Mouse (Mus musculus) liver, adult (tissue): ENCODE results near the gene Glipr2.
A peak's percentile ranks its signal among the peaks of the same experiment; 100 is the strongest.

Source experiments
- GATA4 ChIP-seq: IDR thresholded peaks from 2 replicates; pipeline ENCODE4 v1.6.1; 2014; ENCODE audit warnings: mild to moderate bottlenecking, low read length; ENCODE audit not compliant: insufficient replicate concordance

Glipr2 gene

GRCm38 (mm10) chr4:43957292-43957845 lies at the start of gene Glipr2:
Gene Glipr2 (plus strand): TSS chr4:43957401.
- TF ChIP-seq GATA4: no peak

DNA sequence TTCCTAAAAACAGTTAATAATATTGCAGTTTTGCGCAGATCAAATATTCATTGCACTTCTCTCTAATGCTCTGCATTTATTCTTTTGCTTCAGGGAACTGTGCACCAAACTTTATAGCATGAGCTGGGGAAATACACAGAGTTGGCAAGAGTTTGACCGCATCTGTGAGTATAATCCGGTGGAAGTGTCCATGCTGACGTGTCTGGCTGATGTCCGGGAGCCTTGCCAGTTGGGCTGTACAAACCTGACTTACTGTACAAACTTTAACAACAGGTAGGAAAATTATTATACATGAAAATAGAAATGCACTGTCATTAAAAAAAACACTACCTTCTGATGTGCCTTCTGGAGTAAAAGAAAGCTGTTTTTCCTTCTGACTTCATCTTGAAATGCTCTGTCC lies 39.0 kb upstream of the Glipr2 start:
- no peak for TF ChIP-seq GATA4

DNA sequence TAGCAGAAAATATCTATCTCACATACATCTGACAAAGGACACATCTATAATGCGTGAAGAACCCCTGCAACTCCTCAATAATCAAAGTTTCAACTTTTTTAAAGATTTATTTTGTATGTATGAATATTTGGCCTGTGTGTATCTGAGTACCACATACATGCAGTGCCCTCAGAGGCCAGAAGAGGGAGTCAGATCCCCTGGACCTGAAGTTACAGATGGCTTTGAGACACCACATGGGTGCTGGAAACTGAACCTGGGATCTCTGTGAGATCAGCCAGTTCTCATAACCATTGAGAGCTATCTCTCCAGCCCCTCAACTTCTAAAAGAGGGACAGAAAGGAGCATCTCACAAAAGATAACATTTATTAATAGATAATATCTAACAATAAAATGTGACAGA lies 36.6 kb upstream of the Glipr2 start:
- TF ChIP-seq GATA4: no peak

- no peak for TF ChIP-seq GATA4
These were observed 32.1 kb upstream of the Glipr2 start for GRCm38 (mm10) chr4:43925125-43925524.

DNA sequence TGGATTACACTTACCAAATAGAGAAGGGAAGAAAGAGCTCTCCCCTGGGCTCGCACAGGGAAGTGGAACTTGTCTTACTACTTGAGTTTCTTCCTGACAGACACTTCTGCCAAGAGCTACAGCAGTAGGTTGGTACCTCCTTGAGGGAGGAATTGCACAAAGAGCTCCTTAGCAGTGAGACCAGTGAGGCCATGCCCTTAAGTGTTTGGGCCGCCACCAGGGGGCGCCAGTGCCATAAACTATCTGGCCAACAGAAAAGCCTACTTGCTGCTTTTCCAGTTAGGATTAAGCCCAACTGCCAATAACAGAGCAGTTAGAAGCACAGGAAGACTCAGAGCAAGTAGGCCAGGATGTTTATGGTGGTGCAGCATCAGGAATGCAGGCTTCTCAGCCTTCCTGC lies 31.4 kb upstream of the Glipr2 start:
- TF ChIP-seq GATA4: no peak

DNA sequence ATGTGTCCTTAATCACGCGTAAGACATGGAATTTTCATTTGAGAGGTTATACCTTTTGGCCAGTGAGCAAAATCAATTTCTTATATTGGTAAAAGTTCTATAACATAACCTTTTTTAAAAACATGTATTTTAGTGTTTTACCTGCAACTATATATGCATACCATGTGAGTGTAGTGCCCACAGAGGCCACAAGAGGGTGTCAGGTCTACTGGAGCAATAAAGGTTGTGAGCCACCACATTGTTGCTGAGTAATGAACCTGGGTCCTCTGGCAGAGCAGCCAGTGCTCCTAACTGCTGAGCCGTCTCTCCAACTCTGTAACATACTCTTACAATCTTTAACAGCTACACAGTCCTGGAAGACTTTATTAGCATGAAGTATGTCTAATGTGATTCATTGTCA lies 29.4 kb upstream of the Glipr2 start:
- no peak for TF ChIP-seq GATA4

GRCm38 (mm10) chr4:43931877-43932276 lies 25.3 kb upstream of the Glipr2 start:
- TF ChIP-seq GATA4: no peak

- TF ChIP-seq GATA4: no peak
These were observed 21.0 kb upstream of the Glipr2 start for GRCm38 (mm10) chr4:43936186-43936585.

GRCm38 (mm10) chr4:43936749-43937674 lies 20.2 kb upstream of the Glipr2 start:
- TF ChIP-seq GATA4: no peak

GRCm38 (mm10) chr4:43941315-43941714 lies 15.9 kb upstream of the Glipr2 start:
- no peak for TF ChIP-seq GATA4

DNA sequence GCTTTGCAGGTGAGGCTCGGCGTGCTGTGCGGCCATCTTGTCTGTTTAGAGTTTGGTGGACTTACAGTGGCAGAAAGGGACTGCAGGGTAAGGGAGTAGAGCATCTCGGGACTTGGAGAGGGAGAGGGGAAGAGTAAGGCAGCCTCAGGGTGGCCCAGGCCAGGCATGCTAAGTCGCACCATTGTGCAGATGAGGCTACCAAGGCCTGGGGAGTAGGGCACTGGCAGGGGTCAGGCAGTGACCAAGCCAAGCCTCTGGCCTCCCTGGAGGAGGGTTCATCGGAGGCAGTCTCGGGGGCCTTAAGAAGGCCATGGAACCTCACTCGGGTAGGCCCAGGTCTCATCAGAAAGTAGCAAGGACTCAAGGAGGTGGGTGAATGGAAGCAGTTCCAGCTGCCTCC lies 14.8 kb upstream of the Glipr2 start:
- no peak for TF ChIP-seq GATA4

DNA sequence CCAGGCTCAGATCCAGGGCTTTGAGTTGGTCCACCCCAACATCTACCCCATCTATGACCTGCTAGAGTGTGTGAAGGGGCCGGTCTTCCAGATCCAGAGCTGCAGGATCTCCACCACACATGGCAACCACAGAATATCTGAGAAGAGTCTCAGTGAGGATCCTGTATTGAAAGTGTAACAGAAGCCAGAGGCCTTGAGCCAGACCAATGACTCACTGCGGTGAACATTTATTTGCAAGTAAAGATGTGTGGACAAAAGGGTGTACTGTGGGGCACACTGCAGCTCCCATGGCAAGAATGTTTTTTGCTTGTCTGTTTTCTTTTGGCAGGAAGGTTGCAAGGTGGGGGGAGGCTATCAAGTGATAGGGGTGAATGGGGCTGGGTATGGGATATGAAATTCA lies 9.6 kb upstream of the Glipr2 start:
- TF ChIP-seq GATA4: no peak

GRCm38 (mm10) chr4:43957846-43958461 lies 753 bp downstream of the Glipr2 start:
- no peak for TF ChIP-seq GATA4

DNA sequence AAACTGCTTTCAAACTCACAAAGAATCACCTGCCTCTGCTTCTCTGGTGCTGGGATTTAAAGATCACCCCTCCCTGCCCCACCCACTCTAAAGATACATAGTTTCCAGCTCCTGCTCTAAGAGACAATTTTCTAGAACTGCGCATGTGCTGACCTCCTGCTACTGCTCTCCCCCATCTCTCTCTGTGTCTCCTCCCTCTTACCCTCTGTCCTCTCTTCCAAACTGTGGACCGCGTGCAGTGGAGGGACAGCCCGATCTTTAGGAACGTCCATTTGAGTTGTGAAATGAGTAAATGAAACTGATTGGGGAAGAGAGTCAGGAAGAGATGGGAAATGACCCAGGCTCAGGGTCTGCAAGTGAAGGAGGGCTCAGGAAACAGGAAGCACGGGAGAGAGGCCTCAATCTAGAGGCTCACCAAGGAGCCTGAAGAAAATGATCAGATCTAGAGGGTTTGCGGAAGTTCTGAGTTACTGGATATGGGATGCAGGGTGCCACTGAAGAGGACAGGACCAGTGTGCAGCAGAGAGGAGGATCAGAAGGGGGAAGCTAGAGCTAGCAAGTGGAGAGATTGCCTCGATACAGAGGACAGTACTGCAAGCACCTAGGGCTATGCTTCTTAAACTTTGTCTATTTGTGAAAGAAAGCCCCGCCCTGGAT lies 2.5 kb downstream of the Glipr2 start:
- no peak for TF ChIP-seq GATA4

DNA sequence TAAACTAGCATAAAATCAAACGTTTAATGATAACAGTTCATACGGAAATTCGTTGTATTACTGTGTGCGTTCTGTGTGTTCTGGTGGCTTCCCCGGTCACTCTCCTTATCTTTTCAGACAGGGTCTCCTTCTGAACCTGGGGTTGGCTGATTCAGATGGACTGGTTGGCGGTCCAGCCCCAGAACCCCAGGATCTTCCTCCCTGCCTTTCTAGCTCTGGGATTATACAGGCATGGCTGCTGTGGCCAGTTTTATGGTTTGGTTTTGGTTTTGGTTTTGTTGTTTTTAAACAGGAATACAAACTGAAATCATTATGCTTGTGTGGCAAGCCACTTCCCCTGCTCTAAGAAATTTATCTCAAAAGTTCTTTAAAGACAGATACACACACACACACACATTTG lies 3.0 kb downstream of the Glipr2 start:
- no peak for TF ChIP-seq GATA4

DNA sequence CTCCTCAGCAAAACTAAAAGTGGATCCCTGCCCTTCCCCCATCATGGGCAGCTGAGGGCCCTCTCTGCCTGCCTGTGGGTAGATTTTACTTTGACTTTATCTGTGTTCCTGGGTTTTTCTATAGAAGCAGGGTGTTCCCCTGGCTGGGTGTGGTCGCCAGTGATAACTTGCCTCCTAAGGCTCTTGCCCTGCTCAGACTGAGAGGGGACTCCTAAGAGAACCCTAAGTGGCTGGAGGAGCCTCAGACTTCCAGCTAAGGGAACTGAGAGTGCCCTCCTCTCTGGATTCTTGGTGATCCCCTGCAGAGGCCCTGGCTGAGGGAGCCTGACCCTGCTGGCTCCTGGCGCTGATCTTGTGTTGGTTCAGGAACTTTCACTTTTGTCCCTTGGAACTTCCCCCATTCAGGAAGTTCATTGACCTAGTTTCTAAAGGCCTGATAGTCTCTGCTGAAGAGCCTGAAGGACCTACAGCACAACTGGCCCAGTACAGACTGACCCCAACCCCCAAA lies 7.2 kb downstream of the Glipr2 start:
- TF ChIP-seq GATA4: peak; percentile 44; the same call in 1 of the 2 replicates
